Mouse (Mus musculus) inflammation-experienced regulatory T-cells, adult 6 months (primary cell): ENCODE measurements around the gene Clcn6. TPM values are rescaled to one million over a fixed set of nuclear protein-coding genes. Genes with fewer than 3 reads are reported as not detected.
"Not testable (repeated sequence)": the region's sequence is repeated elsewhere in the genome, so short reads cannot be mapped to it uniquely, and the experiment has no call there.

Experiments
- ATAC-seq: one replicate; pipeline ENCODE4 v1.8.0; 2017
- polyA plus RNA-seq, 3 experiments: library from polyadenylated mRNA; unstranded; fragments of 100-300 nt; shearing (Covaris generic); gene quantifications; one replicate each; pipeline ENCODE4 v1.2.1; 2017

Gene Clcn6
- polyA plus RNA-seq, 3 experiments from 2014 or later, result 3.8 to 7.0 (median 6.3) TPM

DNA sequence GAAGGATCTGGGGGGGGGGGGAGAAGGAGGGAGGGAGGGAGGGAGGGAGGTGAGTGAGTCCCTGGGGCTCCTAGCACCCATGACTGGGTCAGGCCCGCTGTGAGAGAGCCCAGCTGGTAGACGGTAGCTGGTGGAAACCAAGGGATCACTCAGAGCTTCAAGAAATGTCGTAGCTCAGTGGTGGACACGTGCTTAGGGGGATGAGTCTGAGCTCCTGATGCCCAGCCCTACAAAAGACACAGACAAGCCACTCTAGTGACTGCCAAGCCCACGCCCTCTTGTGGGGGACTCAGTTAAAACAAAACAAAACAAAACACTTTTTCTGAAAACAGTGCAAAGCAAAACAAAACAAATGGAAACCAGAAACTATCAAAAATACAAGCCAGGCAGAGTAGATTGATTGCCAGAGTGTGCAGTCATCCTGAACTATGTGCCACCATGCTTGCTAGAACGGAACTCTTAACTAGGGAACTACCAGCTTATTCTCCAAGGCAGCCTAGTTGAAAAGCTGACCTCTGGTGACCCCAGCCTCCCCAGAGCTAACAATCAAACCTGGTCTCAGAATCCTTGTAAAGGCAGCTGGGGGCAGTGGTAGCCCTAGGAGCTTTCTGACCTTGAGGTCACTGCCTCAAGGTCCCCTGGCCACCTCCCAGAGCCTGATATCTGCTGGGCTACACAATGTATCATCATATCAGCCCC lies 27.2 kb upstream of the Clcn6 start:
- no peak for ATAC-seq

DNA sequence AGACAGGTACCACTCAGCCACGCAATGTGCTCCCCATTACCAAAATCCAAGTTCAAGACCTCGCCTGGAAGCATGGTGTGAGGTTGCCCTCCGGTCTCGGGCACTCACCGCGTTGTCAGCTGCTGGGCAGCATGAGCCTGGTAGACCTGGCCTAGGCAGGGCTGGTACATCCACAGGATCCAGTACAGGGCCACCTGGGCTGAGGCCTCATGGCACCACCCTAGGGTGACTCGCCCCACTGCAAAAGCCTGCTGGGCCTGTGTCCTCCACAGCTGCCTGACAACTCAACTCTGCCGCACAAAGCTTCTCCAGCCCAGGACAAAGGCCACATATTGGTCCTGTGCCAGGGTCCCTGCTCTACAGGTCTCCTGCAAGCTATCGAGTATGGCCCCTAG lies 22.5 kb upstream of the Clcn6 start:
- no peak for ATAC-seq

DNA sequence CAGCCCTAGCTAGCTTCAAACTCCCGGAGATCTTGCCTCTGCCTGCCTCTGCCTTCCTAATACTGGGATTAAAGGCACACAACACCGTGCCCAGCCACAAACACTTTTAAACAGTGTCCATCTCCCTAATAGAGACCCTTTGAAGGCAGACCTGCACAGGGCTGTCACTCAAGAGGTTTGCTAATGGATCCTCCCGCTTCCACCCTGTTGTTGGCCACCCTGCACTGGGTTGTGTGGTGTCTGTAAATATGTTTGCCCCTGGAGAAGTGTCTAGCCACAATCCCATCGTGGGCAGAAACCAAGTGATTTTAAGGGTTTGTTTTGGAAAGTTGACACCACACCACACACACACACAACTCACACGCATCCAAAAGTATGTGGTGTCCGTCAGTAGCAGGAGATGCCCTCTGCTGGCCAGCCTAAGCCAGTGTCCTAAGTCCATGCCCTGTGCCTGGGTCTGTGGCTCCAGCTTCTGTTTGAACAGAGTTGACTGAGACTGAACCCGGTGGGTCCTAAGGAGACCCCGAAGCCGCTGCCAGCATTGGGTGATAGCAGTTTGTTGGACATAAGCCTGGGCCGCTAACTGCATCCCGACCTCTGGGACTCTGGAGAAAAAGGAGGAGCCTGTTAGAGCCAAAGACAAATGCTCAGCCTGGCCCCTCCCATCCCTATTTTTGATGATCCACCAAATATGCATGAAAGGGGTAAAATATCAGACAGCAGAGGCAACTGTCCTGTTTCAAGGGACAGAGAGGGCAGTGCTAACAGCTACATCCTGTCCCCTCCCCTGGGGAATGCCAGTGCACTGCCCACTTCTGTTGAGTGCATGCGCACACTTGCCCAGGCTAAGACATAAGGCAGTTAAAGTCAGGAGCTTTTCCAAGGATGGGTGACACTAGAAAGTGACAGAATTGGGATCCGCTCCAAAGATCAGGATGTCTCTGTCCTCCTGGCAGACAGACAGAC lies 21.8 kb upstream of the Clcn6 start:
- peak; percentile 32 for ATAC-seq

DNA sequence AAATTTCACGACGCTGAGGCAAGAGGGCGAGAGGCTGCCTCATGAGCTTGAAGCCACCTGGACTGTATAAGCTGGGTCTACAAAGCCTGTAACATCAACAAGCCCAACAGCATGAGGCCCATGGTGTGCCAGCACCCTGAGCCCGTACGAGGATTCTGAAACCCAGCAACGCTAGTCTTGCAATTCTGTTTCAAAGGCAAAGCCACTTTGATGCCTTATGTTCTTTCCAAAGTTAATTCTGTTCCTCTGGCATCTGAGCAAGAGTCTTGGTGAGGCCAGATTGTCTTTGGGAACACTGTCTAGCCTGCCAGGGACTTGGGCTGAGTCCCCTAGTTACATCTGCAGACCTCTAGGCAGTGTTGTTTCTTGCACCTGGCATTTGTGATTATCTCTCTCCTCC lies 20.4 kb upstream of the Clcn6 start:
- ATAC-seq, result no peak

DNA sequence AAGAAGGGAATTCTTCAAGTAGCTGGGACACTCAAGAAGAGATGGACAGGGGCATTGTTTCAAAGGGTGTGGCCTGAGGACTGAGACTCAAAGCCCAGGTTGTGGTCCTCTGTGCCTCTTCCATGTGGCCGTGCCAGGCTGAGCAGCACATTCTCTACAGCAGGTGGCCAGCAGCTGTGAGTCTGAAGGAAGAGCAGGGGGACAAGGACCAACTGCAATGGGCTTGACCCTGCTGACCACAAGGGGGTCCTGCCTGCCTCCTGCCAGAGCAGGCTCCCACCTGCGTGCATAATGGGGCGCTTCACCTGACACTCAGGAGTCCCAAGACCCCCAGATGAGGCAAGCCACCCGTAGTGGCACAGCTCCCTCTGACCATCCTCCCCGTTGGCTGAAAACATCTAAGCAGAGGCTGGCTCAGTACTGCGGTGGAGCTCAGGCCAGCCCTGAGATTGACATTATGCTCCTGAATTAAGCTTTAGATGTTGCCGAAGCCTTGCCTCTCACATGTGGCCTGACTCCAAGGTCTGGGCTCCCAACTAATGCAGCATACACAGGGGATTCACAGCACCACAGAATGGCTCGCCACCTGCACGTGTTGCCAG lies 19.7 kb upstream of the Clcn6 start:
- no peak for ATAC-seq

DNA sequence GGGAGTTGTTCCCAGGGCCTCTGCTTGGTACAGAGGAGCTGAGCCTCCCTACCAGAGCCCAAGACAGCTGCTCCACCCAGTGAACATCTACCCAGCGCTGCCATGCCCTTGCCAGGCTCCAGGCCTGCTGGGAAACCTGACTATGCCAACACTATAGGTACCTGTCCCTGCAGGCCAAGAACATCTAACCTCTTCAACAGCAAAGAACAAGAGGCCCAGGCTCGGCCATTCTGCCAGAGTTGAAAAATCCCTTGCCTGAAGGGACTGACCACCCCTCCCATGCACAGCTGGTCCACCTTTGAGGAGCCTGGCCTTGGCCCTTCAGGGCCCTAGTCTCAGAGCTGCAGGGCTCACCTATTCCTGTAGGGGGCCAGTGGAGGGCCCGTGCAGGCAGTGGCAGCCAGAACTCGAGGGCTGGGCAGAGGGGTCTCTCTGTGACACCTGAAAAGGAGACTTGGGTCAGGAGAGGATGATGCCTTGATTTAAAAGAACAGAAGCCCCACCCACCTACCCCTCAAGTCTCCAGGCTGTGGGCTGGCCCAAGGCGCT lies 19.1 kb upstream of the Clcn6 start:
- no peak for ATAC-seq

DNA sequence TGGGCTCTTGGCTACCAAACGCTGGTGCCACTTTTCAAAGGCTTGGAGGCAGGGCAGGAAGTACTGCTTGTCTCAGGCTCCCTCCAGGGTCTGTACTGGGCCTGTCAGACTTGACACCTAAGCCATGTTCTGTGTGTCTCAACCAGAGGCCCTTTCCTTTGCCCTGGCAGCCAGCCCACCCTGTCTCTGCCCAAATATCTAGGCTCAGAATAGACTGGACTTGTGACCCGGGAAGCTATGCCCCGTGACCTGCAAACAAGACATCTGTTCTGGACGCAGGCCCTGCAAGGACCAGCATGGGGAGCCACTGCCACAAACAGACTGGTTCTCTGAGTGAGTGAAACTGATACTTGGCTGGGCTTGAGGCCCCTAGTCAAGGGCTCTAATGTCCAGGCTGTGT lies 18.2 kb upstream of the Clcn6 start:
- no peak for ATAC-seq

DNA sequence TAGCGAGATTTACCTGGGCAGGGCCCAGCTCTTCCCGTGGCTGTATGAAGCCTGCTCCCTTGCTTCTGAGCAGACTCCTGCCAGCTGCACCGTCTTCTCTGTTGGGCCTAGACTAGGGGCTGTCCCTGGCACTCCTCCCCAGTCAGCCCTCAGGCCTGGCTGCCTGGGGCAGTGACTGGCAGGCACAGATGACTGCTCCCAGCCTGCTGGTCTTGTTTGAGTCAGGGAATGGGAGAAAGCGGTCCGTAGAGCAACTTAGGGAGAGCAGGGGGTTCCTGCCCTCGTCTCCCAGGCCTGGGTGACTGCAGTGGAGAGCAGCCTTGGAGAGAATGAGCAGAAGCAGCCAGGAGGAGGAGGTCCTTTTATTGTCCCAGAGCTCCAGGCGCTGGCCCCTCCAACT lies 17.6 kb upstream of the Clcn6 start:
- no peak for ATAC-seq

DNA sequence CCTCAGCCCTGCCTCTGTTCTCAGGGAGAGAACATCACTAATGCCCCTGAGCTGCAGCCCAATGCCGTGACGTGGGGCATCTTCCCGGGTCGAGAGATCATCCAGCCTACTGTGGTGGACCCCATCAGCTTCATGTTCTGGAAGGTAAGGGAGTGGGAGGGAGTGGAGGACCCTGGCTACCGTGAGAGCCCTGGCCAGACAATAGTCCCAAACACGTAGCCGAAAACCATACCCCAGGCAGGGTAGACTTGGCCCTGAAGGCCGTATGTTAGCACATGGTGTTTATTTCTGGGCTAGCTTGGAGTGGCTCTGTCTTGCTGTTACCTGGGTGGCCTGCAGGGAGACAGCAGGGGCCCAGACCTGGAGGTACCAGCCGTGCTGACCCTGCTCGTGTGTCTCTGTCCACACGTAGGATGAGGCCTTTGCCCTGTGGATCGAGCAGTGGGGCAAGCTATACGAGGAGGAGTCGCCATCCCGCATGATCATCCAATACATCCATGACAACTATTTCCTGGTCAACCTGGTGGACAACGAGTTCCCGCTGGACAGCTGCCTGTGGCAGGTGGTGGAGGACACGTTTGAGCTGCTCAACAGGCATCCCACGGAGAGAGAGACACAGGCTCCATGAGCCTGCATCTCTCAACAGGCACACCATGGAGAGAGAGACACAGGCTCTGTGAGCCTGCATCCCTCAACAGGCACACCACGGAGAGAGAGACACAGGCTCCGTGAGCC lies 16.5 kb upstream of the Clcn6 start:
- no peak for ATAC-seq

DNA sequence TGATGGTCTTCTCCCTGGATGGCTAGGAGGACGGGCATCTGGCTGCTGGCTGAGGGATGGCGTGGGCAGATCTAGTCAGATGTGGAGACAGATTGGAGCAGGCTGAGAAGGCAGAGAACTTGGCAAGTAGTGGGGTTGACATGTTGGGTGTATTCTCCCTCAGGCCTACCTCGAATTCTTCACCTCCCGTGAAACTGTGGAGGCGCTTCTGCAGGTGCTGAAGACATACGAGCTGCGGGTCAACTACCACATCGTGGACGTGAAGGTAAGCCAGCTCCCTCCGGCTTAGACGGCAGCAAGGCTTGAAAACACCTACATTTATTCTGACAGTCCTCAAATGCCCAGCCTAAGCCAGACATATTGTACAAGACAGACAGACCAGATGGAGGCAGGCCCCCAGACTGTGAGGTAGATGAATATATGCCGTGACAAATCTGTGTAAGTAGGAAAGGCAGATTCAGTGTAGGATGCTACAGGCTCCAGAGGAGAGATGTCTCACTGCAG lies 14.8 kb upstream of the Clcn6 start:
- ATAC-seq, result no peak

DNA sequence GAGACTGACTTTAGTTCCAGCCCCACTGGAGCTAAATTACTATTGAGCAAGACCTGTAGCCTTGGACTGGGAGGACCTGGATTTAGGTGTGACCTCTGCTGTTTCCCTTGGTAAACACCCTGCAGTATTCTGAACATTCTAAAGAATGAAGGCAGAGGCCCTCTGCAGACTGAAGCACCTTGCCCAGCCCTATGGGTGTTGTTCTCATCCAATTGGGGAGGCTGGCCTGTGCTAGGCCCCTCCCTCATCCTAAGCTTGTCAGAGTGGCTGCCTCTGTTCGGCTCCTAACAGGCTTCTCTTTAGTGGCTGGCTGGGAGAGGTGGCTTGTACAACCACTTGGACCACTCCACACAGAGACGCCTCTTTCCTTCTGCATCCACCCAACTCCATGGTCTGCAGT lies 14.4 kb upstream of the Clcn6 start:
- no peak for ATAC-seq

DNA sequence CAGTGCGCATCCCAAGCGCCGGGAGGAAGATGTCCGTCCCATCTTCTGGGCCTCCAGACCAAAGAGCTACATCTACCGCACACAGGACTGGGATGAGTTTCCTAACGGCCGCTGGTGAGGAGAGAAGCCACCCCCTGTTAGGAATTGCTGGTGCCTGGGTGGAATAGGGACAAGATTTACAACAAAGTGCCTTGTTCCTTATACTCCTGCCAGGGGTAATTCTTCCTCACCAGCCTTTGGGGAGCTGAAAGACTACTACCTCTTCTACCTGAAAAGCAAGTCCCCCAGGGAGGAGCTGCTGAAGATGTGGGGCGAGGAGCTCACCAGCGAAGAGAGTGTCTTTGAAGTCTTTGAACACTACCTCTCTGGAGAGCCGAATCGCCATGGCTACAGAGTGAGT lies 13.3 kb upstream of the Clcn6 start:
- ATAC-seq, result no peak

DNA sequence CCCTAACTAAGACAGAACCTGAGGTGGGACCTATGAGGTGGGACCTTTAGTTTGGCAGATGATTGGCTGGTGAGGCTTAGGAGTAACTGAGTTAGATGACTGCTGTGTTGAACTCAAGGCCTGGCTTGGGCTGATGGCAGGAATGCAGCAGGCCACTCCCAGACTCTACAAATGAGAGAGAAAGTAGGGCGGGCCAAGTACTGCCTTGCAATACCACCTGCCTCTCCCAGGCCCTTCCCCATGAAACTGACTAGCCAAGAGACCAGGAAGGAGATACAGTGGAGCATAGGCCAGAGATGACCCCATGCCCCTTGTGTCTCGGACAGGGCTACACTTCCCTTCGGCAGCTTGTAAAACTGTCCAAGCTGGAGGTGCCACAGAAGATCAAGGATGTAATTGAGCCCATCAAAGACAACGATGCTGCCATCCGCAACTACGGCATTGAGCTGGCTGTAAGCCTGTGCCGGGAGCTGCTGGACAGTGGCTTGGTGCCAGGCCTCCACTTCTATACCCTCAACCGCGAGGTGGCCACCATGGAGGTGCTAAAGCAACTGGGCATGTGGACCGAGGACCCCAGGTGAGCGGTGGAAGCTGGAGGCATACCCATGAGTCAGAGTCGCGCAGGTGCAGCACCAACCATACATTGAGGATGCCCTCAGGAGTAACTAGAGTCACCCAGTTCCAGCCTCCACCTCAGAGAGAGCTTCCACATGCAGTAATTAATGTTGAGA lies 12.6 kb upstream of the Clcn6 start:
- no peak for ATAC-seq

DNA sequence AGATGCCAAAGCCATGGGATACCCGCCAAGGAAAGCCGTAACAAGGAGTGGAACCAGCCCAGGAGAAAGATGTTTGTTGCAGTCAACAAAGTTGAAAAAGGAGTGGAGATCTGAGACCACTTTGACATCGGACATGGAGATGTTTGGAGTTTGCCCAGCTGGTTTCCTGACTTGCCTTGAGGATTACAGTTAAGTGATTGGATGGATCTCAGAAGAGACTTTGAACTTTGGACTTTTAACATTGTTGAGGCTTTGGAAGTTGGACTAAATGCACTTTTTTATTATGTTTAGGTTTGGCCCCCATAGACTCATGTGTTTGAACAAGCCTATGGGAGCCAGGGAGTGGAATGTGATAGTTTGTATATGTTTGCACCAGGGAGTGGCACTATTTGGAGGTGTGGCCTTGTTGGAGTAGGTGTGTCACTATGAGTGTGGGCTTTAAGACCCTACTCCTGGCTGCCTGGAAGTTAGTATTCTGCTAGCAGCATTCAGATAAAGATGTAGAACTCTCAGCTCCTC lies 11.8 kb upstream of the Clcn6 start:
- ATAC-seq, result not testable (repeated sequence)

DNA sequence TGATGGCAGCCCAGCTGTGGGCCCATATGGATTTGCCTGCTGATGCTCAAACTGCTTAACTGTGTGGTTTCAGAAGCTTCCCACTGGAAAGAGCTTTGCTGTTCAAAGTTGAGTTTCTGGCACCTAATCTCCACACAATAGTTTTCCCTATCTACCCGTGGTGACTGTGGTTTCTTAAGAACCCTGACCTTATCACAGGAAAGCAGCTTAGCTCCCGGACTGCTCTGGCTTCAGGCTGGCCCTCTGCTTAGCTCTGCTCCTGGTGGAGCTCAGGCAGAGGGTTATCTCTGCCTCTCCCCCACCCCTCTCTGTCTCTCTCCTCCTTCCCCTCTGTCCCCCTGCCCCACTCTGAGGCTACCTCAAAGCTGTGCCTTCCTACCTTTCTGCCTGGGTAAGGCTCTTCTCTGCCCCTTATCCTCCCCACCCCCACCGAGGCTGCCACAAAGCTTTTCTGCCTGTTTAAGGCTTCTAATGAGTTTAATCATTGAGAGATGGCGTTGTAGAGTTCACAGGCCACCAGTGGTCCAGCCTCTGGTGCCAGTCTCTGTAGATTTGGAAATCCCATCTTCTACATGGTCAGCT lies 7.9 kb upstream of the Clcn6 start:
- no peak for ATAC-seq

DNA sequence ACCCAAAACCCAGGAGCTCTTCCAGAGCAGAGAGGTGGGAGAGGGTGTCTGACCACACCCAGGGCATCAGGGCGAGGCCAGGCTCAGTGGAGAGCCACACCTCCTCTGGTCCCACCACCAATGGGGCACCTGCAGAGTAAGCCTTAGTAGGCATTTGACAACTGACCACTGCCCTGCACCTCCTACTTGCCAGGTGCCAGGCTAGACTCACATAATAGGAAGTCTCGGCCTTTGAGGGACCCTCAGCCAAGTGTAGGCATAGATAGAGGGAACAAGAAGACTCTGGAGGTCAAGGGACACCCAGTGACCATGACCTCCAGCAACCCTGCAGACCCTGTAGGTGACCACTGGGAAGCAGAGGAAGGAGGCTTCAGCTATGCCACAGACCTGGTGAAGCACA lies 5.5 kb upstream of the Clcn6 start:
- ATAC-seq, result no peak

DNA sequence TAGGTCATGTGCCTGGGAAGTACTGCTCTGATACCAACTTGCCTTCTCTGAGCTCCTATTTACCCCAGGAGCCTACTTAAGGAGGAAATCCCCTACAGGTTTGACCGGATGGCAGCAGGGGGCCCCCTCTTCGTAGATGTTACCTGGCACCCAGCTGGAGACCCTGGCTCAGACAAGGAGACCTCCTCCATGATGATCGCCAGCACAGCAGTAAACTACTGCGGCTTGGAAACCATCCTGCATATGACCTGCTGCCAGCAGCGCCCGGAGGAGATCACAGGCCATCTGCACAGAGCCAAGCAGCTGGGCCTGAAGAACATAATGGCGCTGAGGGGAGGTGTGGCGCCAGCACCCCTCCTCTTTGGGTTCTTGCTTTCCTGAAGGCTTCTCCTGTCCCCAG lies 4.7 kb upstream of the Clcn6 start:
- ATAC-seq, result not testable (repeated sequence)

DNA sequence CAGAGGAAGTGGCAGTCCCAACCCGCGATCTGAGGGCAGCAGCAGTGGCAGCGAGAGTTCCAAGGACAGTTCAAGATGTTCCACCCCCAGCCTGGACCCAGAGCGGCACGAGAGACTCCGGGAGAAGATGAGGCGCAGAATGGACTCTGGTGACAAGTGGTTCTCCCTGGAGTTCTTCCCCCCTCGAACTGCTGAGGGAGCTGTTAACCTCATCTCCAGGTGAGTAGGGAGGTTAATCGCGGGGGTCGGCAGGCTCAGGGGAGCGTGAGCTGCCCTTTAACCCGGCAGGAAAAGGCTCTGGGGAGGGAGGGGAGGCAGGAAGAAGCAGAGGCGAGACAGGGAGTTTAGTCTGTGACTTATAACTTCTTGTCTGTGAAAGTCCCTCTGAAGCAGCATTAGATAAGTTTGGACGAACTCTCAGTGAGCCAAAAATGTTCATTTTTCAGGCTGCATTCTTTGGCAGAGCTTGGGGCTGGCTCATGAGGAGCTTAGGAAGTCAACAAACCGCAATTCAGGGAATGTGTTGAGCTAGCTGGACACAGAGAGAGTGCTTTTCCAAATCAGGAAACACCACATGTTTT lies 3.1 kb upstream of the Clcn6 start:
- ATAC-seq, result no peak

DNA sequence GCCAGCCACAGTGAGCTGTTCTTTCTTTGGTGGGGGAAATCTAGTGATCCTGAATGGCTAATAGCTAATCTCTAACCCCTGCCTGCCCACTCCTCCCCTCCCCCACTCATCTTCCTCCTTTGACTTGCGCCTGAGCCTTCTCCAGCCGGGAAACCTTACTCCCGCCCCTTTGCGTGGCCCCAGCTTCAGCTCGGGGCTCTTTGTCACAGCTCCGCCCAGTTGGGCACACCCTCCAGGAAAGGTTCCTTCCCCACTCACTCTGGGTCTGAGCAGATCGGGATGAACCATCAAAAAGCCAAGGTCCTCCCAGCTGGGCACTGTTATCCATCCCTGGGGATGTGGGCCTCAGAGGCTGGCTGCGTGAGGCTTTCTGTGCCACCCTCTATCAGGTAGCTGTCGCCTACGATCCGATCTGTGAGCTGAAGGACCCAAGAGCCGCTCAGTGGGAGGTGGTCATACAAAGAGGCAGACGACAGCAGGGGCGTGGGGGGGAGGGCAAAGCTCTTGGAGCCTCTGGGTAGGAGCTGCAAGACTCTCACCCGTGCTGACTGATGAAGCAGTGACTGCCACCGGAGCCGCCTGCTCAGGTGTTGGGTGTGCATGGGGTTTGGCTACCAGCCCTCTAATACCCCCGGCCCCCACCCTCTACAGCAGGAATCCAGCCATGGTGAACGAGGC lies 2.5 kb upstream of the Clcn6 start:
- ATAC-seq, result no peak
